Mouse (Mus musculus): ENCODE measurements around the gene Hes5.

DNA sequence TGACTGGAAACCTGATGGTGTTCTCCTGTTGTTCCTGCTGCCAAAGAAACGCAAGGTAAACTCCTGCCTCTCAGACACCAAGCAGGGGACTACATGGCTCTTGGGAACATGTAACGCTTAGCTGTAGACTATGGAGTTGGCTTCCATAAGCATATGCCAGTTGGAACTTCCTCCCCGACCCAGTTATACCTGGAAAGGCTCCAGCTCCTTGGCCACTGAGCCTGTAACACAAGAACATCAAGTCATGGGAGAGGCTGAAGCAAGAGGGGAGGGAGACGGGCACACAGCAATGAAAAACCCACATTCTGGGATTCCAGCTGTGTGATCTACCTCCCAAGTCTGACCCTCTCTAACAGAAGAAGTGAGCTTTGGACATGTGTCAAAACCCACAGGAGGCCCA, 38.4 kb upstream of the Hes5 start:
- no peak for TF ChIP-seq CTCF (IDR thresholded peaks at IDR 0.05; ENCODE audit: low read depth)
- no peak for TF ChIP-seq EP300 (IDR thresholded peaks at IDR 0.05; ENCODE audit: low read depth)
